8 mouse cellular contexts compared by ENCODE assay signal in genomic region chr17:56990115-56990746, GRCm38 (mm10). TPM values are rescaled to one million over a fixed set of nuclear protein-coding genes. Genes with fewer than 3 reads are reported as not detected.
A peak's percentile ranks its signal among the peaks of the same experiment; 100 is the strongest.
DNase-seq lines count a peak whose midpoint lies in the region; ATAC-seq lines count a peak whose summit lies in the region.

Gene Clpp (plus strand): TSS chr17:56990305.

- H3K4me1 ChIP-seq in heart, embryonic 10.5 days = peaks cover 6% of the 10 kb centered on the region
- H3K4me1 ChIP-seq in kidney, embryonic 15.5 days = peaks cover 14% of the 10 kb centered on the region

- peak; percentile 98 for DNase-seq in B cell, adult 2 months
- DNase-seq in brain, adult 2 months (ENCODE audit: low read depth, low spot score) = peak; percentile 99
- peak; percentile 98 for DNase-seq in heart, embryonic 10.5 days (ENCODE audit: low spot score)
- DNase-seq in liver = peak; percentile 94
- DNase-seq in spleen, postnatal 4 days (ENCODE audit: low spot score in 2 of 2) = peak; percentile 91 to 95

- H3K4me3 ChIP-seq in heart, embryonic 10.5 days = peak within 1 kb of the TSS; percentile 82
- peak within 1 kb of the TSS; percentile 91 for H3K4me3 ChIP-seq in kidney, embryonic 15.5 days (replicated peaks)

- no peaks in the 10 kb centered on the region for H3K27me3 ChIP-seq in heart, embryonic 10.5 days (ENCODE audit: insufficient read depth, poor library complexity, severe bottlenecking)
- no peaks in the 10 kb centered on the region for H3K27me3 ChIP-seq in kidney, embryonic 15.5 days

- ATAC-seq in erythroblast, adult 5-6 weeks (replicated peaks; ENCODE audit: low FRiP score, poor library complexity, severe bottlenecking) = peak; percentile 97
- peak; percentile 97 for ATAC-seq in kidney, embryonic 15.5 days (replicated peaks; ENCODE audit: low FRiP score)
- peak; percentile 93 for ATAC-seq in monocyte, adult 5-6 weeks (replicated peaks; ENCODE audit: insufficient number of reproducible peaks, low FRiP score, low TSS enrichment, poor library complexity, severe bottlenecking)

- peak within 1 kb of the TSS; percentile 90 for H3K27ac ChIP-seq in heart, embryonic 10.5 days
- H3K27ac ChIP-seq in kidney, embryonic 15.5 days = peak within 1 kb of the TSS; percentile 81

- H3K36me3 ChIP-seq in heart, embryonic 10.5 days = peaks cover 41% of the 10 kb centered on the region
- peaks cover 39% of the 10 kb centered on the region for H3K36me3 ChIP-seq in kidney, embryonic 15.5 days

- under 1% methylated on average over 52 of the region's 52 CpGs for WGBS in heart, embryonic 10.5 days
- under 1% methylated on average over 52 of the region's 52 CpGs for WGBS in kidney, embryonic 15.5 days

- H3K9ac ChIP-seq in kidney, embryonic 15.5 days = peak within 1 kb of the TSS; percentile 90

- no peaks in the 10 kb centered on the region for H3K9me3 ChIP-seq in heart, embryonic 10.5 days
- no peaks in the 10 kb centered on the region for H3K9me3 ChIP-seq in kidney, embryonic 15.5 days (replicated peaks)

- peak within 1 kb of the TSS; percentile 82 for H3K4me2 ChIP-seq in kidney, embryonic 15.5 days

RNA-seq across cellular contexts. Expression of gene Clpp, which starts in this region (rescaled TPM):
- total RNA-seq in erythroblast, adult 5-6 weeks (2015; ENCODE audit: low replicate concordance) = 4.6 and 13.8 TPM in 2 replicates
- 6.6 and 9.6 TPM in 2 replicates for total RNA-seq in erythroblast, adult 5-6 weeks (2017; ENCODE audit: low replicate concordance)
- 144 and 165 TPM in 2 replicates for polyA plus RNA-seq in heart, embryonic 10.5 days (2016; fragmentation: Nextera tagmentation; extraction: Ambion mirVana)
- 150 and 165 TPM in 2 replicates for polyA plus RNA-seq in kidney, embryonic 15.5 days (2015; fragmentation: Nextera tagmentation; extraction: Ambion mirVana)
- 12.3 to 27.6 TPM (median 13.8 TPM) in 3 replicates for total RNA-seq in monocyte, adult 5-6 weeks (2017)

Comparison
In these comparisons a context has a peak if more than half of its experiments do, and no peak if none do; other contexts are left out.
1. Peak in every context shown above with its lines: DNase-seq, ATAC-seq, H3K4me3 ChIP-seq and H3K27ac ChIP-seq.